Mouse (Mus musculus) cerebellum, adult 8-10 months (tissue): Measurements from ENCODE around the gene Map2k7.

Experiments
- DNase-seq: peaks from one replicate; pipeline ENCODE4 v3.0.0; 2022

Gene Map2k7

DNA sequence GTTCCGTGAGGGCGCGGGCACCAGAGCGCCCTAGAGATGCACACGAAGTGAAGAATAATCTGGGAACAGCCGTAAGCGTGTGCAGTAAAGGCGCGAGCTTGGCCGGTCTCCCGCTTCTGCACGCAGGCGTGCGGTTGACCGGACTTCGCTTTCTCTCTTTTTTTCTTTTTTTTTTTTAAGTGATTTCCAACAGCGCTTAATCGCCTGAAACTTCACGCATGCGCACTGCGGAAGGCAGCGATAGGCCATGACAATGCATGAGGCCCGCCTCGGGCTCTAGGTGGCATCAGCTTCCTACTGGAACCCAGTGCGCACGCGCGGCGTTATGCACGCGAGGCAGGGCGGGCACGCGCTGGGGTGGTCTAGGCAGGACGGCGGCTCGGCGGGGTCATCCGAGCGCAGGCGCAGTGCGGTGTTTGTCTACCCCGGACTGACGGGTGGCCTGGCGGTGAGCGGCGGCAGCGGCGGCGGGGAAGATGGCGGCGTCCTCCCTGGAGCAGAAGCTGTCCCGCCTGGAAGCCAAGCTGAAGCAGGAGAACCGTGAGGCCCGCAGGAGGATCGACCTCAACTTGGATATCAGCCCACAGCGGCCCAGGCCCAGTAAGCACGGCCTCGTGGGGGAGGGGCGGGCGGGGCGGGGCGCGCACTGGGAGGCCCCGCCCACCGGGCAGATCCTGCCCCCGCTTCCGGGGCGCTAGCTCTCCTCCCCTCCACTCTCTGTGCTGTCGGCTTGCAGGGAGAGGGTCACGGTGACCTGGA is at the start of gene Map2k7, which contains the start of gene Gm49320:
Gene Map2k7, plus strand, starts transcription at position 307 of the 759 bp plus-strand sequence.
Gene Gm49320, plus strand, starts transcription at position 432 of the 759 bp plus-strand sequence.
- peak; percentile 100 for DNase-seq

DNA sequence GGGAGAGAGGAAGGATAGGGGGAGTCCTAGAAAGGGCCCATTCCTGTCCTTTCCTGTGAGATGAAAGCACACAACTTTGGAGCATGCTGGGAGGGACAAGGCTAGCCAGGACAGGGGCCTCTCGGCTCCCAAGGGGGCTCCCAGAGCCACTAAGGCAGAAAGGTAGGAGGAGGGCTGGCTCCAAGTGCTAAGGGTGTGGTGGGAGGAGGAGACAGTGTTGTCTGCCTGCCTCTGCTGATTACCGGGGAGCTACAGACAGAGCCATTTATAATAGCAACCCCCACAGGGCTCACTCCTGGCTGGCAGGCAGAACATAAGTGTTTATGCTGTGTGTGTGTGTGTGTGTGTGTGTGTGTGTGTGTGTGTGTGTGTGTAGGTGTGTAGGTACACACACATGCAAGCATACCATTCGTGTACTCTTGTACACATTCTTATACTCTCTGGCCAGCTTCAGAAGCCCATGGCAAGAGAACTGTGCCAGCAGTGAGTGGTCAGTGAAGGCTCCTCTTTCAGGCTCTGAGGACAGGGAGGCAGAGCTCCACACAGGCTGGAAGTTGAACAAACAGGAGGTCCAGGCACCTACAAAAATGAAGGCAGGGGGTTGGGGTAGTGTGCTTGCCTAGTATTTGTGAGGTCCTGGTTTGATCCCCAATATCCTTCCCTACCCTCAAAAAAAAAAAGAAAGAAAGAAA is 49.4 kb upstream of the Map2k7 start:
- DNase-seq: no peak

DNA sequence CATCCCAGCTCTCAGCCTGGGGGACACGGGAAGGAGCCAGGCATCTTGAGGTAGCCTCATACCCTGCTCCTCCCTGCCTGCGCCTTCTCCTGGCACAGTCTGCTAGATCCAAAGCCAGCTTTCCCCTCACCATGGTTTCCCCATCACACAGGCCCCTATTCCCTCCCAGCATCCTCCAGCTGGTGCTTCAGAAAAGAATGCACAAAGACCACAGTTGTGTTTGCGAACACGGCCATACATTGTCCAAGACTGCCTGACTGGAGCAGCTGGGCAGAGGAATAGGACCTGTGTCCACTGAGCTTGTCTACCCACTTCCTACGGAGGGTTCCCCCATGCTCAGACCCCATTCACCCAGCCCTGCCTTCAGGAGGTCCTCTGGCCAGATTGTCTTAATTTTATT is 46.2 kb upstream of the Map2k7 start:
- no peak for DNase-seq

DNA sequence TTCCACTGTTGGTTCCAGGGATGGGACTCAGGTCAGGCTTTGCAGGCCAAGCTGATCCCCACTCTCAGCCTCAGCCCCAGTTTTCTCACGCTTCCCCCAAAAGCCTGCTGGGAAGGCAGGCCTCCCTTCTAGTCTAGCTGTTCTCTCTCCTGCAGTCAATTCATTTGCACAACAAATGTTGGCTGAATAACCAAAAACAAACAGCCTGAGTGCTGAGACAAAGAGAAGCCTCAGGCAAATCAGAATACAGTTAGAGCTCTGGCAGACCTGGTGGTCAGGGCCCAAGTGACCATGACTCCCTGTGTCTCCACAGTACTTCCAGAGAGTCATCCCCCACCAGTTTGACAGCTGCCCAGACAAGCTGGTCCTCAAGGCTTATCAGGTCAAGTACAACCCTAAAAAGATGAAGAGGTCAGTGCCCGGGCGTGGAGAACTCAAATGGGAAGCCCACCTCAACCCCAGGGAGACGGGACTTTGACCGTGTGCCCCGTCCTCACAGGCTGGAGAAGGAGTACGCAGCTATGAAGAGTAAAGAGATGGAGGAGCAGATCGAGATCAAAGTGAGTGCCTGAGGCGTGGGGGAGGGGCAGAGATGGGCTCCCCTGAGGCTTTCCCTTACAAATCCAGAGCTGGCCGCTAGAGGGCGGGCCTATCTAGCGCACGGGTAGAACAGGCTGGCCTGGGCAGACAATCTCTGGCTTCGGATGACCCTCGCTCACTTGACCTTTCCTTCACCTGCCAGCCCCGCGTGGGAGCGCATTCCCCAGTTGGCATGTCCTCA is 45.5 kb upstream of the Map2k7 start:
- DNase-seq: peak; percentile 88

DNA sequence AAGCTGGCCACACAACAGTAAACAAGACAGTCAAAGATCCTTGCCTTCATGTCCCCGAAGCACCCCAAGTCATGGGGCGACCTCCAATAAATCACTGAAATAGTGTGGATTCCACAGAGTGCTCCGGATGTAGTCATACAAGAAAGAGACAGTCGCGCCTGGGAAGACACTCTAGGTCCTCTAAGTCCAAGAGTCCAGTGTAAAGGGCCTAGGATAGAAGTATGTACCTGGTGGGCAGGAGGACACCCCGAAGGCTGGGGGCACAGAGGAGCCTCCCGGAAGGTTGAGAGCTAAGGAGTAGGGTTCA is 45.0 kb upstream of the Map2k7 start:
- DNase-seq: no peak

DNA sequence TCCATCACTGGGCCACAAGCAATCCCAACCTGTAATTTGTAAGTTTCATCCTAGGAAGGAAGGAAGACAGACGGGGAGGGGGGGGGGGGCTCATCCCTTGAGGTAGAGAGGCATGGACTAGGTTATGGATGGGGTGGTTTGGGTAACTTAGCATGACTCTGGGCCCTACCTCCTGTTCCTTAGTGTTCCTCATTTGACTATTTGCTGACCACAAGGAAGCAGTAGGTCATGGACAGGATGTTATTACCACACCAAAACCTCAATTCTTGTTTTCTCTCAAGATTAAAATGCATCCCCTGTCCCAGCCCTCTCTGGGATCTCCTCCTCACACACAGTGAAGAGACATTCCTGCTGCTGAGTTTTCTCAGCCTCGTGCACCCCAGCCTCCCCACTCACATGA is 37.2 kb upstream of the Map2k7 start:
- DNase-seq: no peak

DNA sequence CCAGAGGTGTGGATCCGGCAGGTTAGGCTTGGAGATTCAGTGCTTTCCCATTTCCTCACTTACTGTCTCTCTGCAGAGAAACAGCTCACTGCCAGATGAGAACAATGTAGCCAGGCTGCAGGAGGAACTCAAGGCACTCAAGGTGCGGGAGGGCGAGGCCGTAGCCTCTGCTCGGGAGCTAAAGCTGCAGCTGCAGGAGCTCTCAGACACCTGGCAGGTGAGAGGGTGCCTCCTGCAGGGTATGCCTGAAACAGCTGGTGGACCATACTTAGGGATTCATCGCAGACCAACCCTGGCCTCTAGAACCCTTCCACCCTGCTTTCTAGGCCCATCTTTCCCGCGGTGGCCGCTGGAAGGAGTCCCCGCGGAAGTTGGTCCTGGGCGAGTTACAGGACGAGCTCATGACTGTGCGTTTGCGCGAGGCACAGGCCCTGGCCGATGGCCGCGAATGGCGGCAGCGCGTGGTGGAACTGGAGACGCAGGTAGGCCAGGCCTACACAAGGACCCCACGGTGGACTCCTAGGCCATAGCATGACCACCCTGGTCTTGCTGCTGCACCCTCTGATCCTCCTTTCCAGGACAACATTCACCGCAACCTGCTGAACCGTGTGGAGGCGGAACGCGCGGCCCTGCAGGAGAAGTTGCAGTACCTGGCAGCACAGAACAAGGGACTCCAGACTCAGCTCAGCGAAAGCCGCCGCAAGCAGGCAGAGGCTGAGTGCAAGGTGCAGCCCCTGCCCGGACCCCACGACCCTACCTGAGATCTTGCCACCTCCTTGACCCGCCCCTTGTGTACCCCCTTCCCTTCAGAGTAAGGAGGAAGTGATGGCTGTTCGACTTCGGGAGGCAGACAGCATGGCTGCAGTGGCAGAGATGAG is 33.1 kb upstream of the Map2k7 start:
- DNase-seq: no peak

DNA sequence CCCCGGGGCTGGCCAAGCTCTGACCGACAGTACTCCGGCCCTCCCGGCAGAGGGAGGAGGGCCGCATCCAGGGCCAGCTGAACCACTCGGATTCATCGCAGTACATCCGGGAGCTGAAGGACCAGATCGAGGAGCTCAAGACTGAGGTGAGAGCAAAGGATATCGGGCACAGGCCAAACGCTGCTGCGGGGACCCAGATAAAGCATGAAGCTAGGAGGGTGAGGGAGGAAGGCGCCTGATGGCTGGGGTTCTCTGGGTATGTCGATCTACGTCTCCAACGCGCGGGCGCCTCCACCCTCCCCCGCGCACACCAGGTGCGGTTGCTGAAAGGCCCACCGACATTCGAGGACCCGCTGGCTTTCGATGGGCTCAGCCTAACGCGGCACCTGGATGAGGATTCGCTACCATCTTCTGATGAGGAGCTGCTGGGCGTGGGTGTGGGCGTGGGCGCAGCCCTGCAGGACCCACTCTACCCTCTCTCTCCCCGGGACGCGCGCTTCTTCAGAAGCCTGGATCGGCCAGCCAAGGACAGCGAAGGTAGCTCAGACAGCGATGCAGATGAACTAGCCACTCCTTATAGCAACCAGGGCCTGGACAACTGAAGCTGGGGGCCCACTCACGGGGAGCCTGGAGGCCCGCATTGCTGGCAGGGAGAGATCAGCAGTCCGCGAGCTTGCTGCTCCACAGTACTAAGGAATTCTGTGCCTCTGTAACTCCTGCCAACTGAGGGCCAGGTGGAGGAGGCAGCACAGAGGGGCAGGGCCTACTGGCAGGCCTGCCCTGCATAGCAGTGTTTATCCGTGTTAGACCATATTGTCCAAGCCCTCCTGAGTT is 32.1 kb upstream of the Map2k7 start:
- DNase-seq: peak; percentile 32

DNA sequence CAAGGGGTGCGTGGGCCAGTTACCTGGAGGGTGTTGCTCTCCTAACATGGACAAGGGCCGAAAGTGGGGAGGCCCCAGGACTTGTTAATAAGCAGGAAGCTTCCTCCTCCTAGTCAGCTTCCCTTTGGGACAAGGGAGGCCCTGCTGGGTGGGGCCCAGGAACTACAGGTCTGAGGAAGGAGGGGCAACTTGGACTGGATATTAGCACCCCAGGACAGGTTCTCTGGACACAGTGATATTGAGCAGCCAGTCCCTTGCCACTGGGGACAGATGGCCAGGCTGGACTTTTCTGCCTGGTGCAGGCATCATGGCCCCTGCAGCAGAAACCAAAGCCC is 31.6 kb upstream of the Map2k7 start:
- DNase-seq: no peak

DNA sequence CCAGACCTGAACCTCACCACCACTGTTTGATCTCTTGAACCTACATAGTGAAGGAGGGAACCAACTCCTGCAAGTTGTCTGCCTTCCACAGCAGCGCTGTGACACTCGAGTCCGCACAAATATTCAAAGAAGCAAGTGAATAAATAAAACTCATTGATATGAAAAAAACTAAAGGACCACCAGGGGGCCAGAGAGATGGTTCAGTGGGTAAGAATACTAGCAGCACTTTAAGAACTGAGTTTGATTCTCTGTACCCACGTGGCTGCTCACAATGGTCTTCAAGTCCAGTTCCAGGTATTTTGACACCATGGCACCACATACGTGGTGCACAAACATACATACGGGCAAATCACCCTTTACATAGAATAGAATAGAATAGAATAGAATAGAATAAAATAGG is 27.4 kb upstream of the Map2k7 start:
- no peak for DNase-seq

DNA sequence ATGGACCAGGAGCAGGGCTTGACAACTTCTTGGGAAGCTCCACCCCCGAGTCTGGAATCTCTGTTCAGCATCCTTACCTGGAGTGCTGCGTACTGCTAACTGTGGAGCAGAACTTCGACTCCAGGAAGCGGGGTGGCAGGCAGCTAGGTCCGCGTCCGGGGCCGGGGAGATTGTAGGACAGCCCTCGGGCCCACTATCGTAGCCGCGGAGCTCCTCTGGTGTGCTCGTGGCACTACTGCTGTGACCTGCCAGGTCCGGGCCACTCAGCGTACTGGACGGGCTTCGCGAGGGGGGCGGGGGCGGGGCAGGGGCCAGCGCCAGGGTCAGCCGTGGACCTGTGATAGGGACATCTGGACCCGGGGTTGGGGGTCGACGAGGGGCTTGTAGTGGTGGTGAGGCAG is 25.7 kb upstream of the Map2k7 start:
- DNase-seq: peak; percentile 25

DNA sequence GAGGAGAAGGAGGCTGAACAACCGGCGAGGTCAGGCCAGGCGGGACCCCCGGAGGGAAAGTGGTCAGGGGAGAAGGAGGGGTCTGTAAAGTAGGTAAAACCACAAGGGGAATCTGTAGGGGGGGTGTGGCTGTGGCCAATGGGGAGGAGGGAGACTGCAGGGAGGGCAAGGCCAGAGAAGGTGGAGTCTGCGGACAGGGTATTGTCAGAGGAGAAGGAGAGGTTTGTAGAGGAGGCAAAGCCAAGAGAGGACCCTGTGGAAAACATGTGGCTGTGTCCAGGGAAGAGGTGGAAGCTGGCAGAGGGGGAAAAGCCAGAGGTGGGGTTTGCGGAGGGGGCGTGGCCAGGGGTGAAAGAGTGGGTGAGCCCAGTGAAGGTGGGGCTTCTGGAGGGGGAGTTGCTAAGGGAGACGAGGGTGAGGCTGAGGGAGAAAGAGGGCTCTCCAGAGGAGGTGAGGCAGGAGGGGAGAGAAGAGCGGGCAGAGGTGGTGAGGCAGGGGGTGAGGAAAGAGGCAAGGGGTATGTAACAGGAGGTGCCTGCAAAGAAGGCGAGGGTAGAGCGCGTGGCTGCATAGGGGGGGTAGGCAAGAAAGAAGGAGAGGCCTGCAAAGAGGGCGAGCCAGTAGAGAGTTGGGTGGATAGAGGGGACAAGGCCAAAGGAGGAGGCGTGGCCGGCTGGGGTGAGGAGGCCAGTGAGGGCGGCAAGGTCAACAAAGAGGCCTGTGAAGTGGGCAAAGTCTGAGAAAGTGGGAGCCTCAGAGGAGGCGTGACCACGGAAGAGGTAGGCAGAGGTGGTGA is 25.1 kb upstream of the Map2k7 start:
- peak; percentile 28 for DNase-seq

DNA sequence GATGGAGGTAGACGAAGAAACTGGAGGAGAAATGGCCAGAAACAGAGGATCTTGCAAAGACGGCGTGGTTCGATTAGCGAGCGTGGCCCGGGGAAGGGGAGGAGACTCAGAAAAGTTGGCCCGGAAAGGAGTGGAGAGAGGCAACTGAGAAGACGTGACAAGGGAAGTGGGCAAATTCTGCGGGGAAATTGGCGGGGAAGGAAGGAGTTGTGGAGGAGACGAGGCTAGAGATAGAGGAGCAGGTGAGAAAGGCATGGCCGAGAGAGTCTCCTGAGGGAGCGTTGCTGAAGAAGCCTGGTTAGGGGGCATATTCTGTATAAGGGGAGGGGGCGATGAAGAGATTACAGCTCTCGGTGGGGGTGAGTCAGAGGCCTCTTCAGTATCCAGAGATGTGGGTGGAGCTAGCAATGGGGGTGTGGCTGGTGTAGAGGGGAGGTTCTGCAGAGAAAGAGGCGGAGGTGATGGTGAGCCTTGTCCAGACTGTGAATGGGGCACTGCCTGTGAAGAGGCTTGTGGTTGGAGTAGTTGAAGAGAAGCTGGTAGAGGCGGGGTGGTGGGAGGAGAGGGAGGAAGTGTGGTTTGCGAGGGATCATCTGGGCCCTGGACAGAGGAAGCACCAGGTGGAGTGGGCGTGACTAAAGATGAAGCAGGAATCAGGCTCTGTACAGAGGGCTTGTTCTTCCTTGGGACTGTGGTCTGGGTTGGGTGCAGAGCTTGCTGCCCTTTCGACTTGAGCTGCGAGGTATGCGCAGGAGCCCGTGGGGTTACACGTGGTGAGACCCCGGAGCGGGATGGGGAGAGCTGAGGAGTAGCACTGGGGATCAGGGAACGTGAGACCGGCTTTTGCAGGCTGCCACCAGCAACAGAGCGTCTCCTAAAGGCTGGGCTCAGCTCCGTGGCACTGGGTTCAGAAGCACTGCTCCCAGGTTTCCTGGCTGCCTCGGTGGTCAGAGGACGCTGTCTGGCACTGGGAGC is 24.2 kb upstream of the Map2k7 start:
- no peak for DNase-seq

DNA sequence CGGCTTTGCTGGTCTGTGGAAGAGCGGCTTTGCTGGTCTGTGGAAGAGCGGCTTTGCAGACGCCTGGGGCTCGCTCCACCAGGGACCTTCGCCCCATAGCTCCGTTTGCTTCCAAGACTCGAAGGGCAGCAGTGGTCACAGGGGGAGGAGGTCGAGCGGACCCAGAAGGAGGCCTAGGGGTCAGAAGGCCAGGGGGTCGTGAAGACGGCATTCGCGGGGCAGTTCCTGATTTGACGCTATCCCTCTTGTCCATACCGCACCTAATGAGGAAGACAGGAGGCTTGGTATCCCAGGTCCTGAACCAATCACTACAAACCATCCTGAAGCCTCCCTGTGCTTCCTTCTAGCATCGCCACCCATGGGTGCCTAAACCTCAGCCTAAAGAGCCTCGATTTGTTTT is 22.2 kb upstream of the Map2k7 start:
- DNase-seq: peak; percentile 32

DNA sequence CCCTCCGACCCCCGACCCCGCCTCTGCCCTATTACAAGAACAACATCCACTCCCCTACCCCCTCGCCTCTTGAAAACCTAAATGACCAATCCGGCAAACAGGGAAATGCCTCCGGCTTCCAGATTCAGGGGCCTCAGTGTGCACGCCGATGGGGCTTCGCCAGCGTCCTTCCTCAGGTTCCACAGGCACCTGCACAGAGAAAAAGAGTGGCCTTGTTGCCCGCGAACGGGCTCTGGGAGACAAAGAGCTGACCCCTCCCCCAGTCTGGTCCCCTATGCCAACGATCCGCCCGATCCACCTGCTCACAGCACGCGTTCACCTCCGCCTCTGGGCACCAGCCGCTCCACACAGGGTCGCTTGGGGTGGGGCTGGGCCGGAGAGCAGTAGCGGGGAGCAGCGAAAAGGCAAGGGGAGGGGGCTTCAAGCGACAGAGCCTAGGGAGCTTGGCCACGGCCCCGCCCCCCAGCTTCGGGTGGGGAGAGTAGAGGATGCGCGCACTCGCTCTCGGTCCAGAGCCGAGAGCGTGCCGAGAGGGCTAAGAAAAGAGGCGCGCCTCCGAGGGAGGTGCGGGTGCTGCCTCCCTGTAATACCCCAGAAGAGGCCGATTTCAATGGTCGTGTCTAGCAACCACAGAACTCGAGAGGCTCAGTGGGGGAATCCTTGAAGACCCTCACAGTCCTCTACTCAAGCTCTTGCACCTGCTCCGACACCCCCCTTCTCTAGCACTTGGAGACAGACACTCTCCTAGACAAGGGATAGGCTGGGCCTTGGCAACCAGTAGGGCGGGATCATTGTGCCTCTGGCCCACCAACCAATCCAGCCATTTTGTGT is 21.5 kb upstream of the Map2k7 start, which contains the start of gene Prr36:
Gene Prr36, minus strand, starts transcription at position 669 of the 831 bp plus-strand sequence.
- DNase-seq: peak; percentile 59

DNA sequence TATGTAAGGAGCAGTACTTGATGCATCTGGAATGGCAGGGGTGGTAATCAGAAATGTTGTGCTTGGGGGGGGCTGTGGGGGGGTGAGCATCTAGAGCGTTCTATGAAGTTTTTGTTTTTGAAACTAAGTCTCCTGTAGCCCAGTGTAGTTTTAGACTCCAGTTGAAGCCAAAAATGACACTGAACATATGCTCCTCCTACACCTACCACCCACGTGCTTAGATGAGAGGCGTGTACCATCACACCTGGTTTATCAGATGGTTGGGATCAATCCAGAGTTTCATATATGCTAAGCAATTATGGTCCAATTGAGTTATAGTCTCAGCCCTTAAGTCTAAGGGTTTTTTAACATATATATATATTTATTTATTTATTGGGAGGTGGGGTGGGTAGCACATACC is 18.9 kb upstream of the Map2k7 start:
- no peak for DNase-seq

DNA sequence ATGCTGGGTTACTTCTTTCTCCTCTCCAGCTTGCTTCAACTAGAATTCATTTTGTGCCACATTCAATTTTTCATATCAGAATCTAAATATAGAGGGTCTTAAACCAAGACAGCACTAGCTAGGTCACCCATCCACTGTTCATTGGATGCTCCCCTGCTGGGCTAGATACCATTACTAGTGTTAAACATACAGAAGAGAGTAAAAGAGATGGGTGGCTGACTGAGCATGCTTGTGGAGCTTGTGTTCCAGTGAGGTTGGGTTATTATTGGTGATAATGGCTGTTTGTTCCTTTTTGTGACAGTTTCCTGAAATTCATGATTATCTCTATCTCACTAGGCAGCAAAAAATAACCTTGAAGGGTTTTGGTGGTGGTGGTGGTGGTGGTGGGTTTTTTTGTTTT is 16.5 kb upstream of the Map2k7 start:
- DNase-seq: no peak

DNA sequence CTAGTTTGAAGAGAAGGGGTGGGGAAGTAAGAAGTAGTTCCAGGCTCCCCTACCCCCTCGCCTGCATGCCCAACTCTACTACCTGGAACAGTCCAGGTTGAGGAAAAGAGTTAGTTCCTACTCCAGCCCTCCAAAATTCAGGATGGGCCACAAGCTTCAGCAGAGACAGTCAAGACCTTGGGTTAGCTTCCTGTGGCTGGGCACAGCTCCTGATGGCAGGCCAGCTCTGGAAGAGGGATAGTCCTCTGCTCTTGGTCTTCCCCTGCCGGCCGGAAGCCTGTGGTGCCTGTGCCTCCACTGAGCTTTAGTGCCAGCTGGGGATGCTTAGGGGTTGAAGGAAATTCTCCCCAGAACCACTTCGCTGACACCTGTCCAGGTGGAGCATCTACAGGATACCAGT is 12.2 kb upstream of the Map2k7 start:
- no peak for DNase-seq
